Mouse (Mus musculus) cortical plate, adult 2 months (tissue): ENCODE data around the gene Ccdc50.

ENCODE experiments used
- CTCF ChIP-seq: fragments of 200-500 bp; IDR thresholded peaks from 2 replicates; pipeline ENCODE4 v1.5.1; 2011; ENCODE audit warnings: mild to moderate bottlenecking, control low read depth, low read length; ENCODE audit not compliant: insufficient read depth; ENCODE audit errors: extremely low read depth
- POLR2A ChIP-seq: fragments of 200-500 bp; IDR thresholded peaks from 2 replicates; pipeline ENCODE4 v1.6.1; 2011; ENCODE audit warnings: mild to moderate bottlenecking, low read length, control low read depth; ENCODE audit not compliant: insufficient read depth; ENCODE audit errors: extremely low read depth

- TF ChIP-seq CTCF, result no peak
- TF ChIP-seq POLR2A, result no peak
Observed at GRCm38 (mm10) chr16:27382217-27382616, 6.5 kb upstream of the Ccdc50 start.
